Mouse (Mus musculus): ENCODE data around the gene Arsb. TPM values are rescaled to one million over a fixed set of nuclear protein-coding genes. Genes with fewer than 3 reads are reported as not detected.

The Arsb gene
- total and polyA plus RNA-seq, 3 experiments: 4.6 to 9.6 (median 5.7) TPM

GRCm38 (mm10) chr13:93816688-93817331 lies 45.4 kb downstream of the Arsb start:
- 88% methylated on average over 9 of the region's 9 CpGs for WGBS
- Histone ChIP-seq H3K4me1 (ENCODE audit: control insufficient read depth, insufficient read depth, low read length) (peaks cover 10% of the 10 kb centered on the region), H3K27ac (no peak overlapping the region), H3K27me3 (ENCODE audit: control insufficient read depth, insufficient read depth, low read length) (no peaks in the 10 kb centered on the region), H3K4me3 (no peak overlapping the region), H3K79me2 (replicated peaks; ENCODE audit: control insufficient read depth, insufficient read depth, low read length) (no peaks in the 10 kb centered on the region), H3K9ac (ENCODE audit: low read depth, low read length) (no peak overlapping the region), H3K36me3 (ENCODE audit: control insufficient read depth, insufficient read depth, low read length) (no peaks in the 10 kb centered on the region)
- intact Hi-C loops (cut with DNase I): no loop called here
- no peak for DNase-seq
- TF ChIP-seq EP300 (IDR thresholded peaks at IDR 0.05; ENCODE audit: insufficient read depth, low read depth, low read length) (no peak), POLR2A (IDR thresholded peaks at IDR 0.05; ENCODE audit: insufficient read depth, low read depth, low read length) (no peak), CTCF (IDR thresholded peaks at IDR 0.05) (no peak)

GRCm38 (mm10) chr13:93820173-93820572 lies 48.7 kb downstream of the Arsb start:
- Histone ChIP-seq H3K27me3 (ENCODE audit: control insufficient read depth, insufficient read depth, low read length) (no peaks in the 10 kb centered on the region), H3K9ac (ENCODE audit: low read depth, low read length) (no peak overlapping the region), H3K4me1 (ENCODE audit: control insufficient read depth, insufficient read depth, low read length) (peaks cover 15% of the 10 kb centered on the region), H3K79me2 (replicated peaks; ENCODE audit: control insufficient read depth, insufficient read depth, low read length) (no peaks in the 10 kb centered on the region), H3K27ac (no peak overlapping the region), H3K4me3 (no peak overlapping the region), H3K36me3 (ENCODE audit: control insufficient read depth, insufficient read depth, low read length) (no peaks in the 10 kb centered on the region)
- intact Hi-C loops (cut with DNase I): no loop called here
- DNase-seq: no peak
- TF ChIP-seq CTCF (IDR thresholded peaks at IDR 0.05) (no peak), EP300 (IDR thresholded peaks at IDR 0.05; ENCODE audit: insufficient read depth, low read depth, low read length) (no peak), POLR2A (IDR thresholded peaks at IDR 0.05; ENCODE audit: insufficient read depth, low read depth, low read length) (no peak)
- 56% methylated on average over 4 of the region's 4 CpGs for WGBS

- intact Hi-C loops (cut with DNase I): no loop called here
- WGBS: 29% methylated on average over 6 of the region's 6 CpGs
- H3K27ac ChIP-seq: no peak overlapping the region
- TF ChIP-seq POLR2A (IDR thresholded peaks at IDR 0.05; ENCODE audit: insufficient read depth, low read depth, low read length) (no peak), CTCF (IDR thresholded peaks at IDR 0.05) (no peak), EP300 (IDR thresholded peaks at IDR 0.05; ENCODE audit: insufficient read depth, low read depth, low read length) (no peak)
- DNase-seq: peak in 1 of 2 experiments; percentile 11
- no peak overlapping the region for H3K4me3 ChIP-seq
- peaks cover 15% of the 10 kb centered on the region for H3K4me1 ChIP-seq (ENCODE audit: control insufficient read depth, insufficient read depth, low read length)
- no peaks in the 10 kb centered on the region for H3K36me3 ChIP-seq (ENCODE audit: control insufficient read depth, insufficient read depth, low read length)
- H3K79me2 ChIP-seq (replicated peaks; ENCODE audit: control insufficient read depth, insufficient read depth, low read length): no peaks in the 10 kb centered on the region
- H3K27me3 ChIP-seq (ENCODE audit: control insufficient read depth, insufficient read depth, low read length): no peaks in the 10 kb centered on the region
- no peak overlapping the region for H3K9ac ChIP-seq (ENCODE audit: low read depth, low read length)
Measured at GRCm38 (mm10) chr13:93822001-93822400, 50.6 kb downstream of the Arsb start.

- Histone ChIP-seq H3K9ac (ENCODE audit: low read depth, low read length) (no peak overlapping the region), H3K27ac (no peak overlapping the region), H3K79me2 (replicated peaks; ENCODE audit: control insufficient read depth, insufficient read depth, low read length) (no peaks in the 10 kb centered on the region), H3K27me3 (ENCODE audit: control insufficient read depth, insufficient read depth, low read length) (no peaks in the 10 kb centered on the region), H3K4me3 (no peak overlapping the region), H3K36me3 (ENCODE audit: control insufficient read depth, insufficient read depth, low read length) (no peaks in the 10 kb centered on the region), H3K4me1 (ENCODE audit: control insufficient read depth, insufficient read depth, low read length) (peaks cover 9% of the 10 kb centered on the region)
- DNase-seq: no peak
- 96% methylated on average over 7 of the region's 7 CpGs for WGBS
- intact Hi-C loops (cut with DNase I): no loop called here
- TF ChIP-seq CTCF (IDR thresholded peaks at IDR 0.05): 0 out of 2 replicates have a peak, but pooled peaks have one; percentile 6
- TF ChIP-seq POLR2A (IDR thresholded peaks at IDR 0.05; ENCODE audit: insufficient read depth, low read depth, low read length): no peak
- TF ChIP-seq EP300 (IDR thresholded peaks at IDR 0.05; ENCODE audit: insufficient read depth, low read depth, low read length): no peak
Measured at GRCm38 (mm10) chr13:93825792-93826558, 54.5 kb downstream of the Arsb start.

- Histone ChIP-seq H3K9ac (ENCODE audit: low read depth, low read length) (no peak overlapping the region), H3K36me3 (ENCODE audit: control insufficient read depth, insufficient read depth, low read length) (no peaks in the 10 kb centered on the region), H3K4me1 (ENCODE audit: control insufficient read depth, insufficient read depth, low read length) (no peaks in the 10 kb centered on the region), H3K79me2 (replicated peaks; ENCODE audit: control insufficient read depth, insufficient read depth, low read length) (no peaks in the 10 kb centered on the region), H3K4me3 (no peak overlapping the region), H3K27ac (no peak overlapping the region), H3K27me3 (ENCODE audit: control insufficient read depth, insufficient read depth, low read length) (no peaks in the 10 kb centered on the region)
- no peak for TF ChIP-seq CTCF (IDR thresholded peaks at IDR 0.05)
- no peak for TF ChIP-seq EP300 (IDR thresholded peaks at IDR 0.05; ENCODE audit: insufficient read depth, low read depth, low read length)
- TF ChIP-seq POLR2A (IDR thresholded peaks at IDR 0.05; ENCODE audit: insufficient read depth, low read depth, low read length): no peak
- WGBS: 92% methylated on average over 2 of the region's 2 CpGs
- intact Hi-C loops (cut with DNase I): no loop called here
- DNase-seq: no peak
Measured at GRCm38 (mm10) chr13:93827745-93828144, 56.3 kb downstream of the Arsb start.

All from heart, adult 2 months (tissue).